In the genomic region with DNA sequence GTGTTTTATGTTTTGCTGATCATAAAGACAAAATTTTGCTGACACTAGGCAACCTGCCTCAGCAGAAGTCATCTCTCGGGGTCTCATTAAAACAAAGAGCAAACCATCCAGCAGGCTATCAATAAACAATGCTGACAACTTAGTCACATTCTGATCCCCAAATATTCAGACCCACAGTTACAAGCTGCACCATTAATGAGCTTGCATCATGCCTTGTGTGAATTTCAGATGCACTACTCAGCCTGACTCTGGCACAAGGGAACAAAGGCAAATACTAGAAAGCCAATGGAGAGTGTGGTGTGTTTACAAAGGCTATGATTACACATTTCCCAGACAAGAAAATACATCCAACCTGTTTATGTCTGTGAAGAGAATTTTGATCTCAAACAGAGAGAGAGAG, we compare ENCODE assay signal across 30 mouse cellular contexts. TPM values are rescaled to one million over a fixed set of nuclear protein-coding genes. Genes with fewer than 3 reads are reported as not detected.
DNase-seq lines count a peak whose midpoint lies in the region; ATAC-seq and TF ChIP-seq lines count a peak whose summit lies in the region.
"Had no signal": no experiment of that assay in that cellular context is flagged by ENCODE, and none has a peak within 500 bp of the region (broad histone marks: within the 10 kb centered on the region; RNA-seq: fewer than 3 reads in every experiment).

No protein-coding gene starts in this region.

- TF ChIP-seq POLR2A in brain, embryonic 14.5 days (IDR thresholded peaks at IDR 0.05; ENCODE audit: borderline replicate concordance, extremely low read depth, insufficient read depth, insufficient read length, poor library complexity, severe bottlenecking): no peak

- no peak overlapping the region for H3K27ac ChIP-seq in hindbrain, embryonic 14.5 days
- no peak overlapping the region for H3K27ac ChIP-seq in hindbrain, postnatal 0 days
- H3K27ac ChIP-seq in midbrain, embryonic 13.5 days: no peak overlapping the region
- H3K27ac ChIP-seq in midbrain, embryonic 11.5 days (ENCODE audit: low read depth, low read length): no peak overlapping the region
- no peak overlapping the region for H3K27ac ChIP-seq in midbrain, postnatal 0 days (ENCODE audit: low read depth, low read length)
- H3K27ac ChIP-seq: embryonic facial prominence, embryonic 12.5 days; embryonic facial prominence, embryonic 15.5 days; heart, embryonic 15.5 days had no signal

- TF ChIP-seq CTCF in hindbrain, postnatal 0 days (IDR thresholded peaks at IDR 0.05; ENCODE audit: low read depth): no peak
- TF ChIP-seq CTCF in brain, embryonic 14.5 days (IDR thresholded peaks at IDR 0.05; ENCODE audit: borderline replicate concordance, extremely low read depth, insufficient read depth, insufficient read length): no peak
- no peak for TF ChIP-seq CTCF in midbrain, postnatal 0 days (IDR thresholded peaks at IDR 0.05)

- no peak for DNase-seq in hindbrain, embryonic 14.5 days (ENCODE audit: low spot score)
- DNase-seq in hindbrain, postnatal 0 days (ENCODE audit: low spot score): no peak
- no peak for DNase-seq in midbrain, embryonic 11.5 days (ENCODE audit: low spot score, missing footprints)
- peak; percentile 37 for DNase-seq in brain, embryonic 14.5 days (ENCODE audit: low read depth)
- no peak for DNase-seq in midbrain, postnatal 0 days (ENCODE audit: low spot score)
- no peak for DNase-seq in spleen, postnatal 14 days (ENCODE audit: low spot score in 2 of 2)
- DNase-seq: adrenal gland, adult 8-10 months; adrenal gland, postnatal 36 days; cerebellum, adult 11 months; cerebellum, adult 2 months; cerebellum, adult 9-11 months; cerebellum, postnatal 25 days; forebrain, postnatal 0 days; gastrocnemius, postnatal 25 days; heart, adult 18-20 months; heart, postnatal 10 days; heart, postnatal 36 days had no signal

- no peaks in the 10 kb centered on the region for H3K9me3 ChIP-seq in hindbrain, embryonic 14.5 days (ENCODE audit: control insufficient read depth, low read length)
- H3K9me3 ChIP-seq in hindbrain, postnatal 0 days (ENCODE audit: low read length): no peaks in the 10 kb centered on the region
- no peaks in the 10 kb centered on the region for H3K9me3 ChIP-seq in midbrain, embryonic 13.5 days
- H3K9me3 ChIP-seq in midbrain, embryonic 11.5 days (ENCODE audit: control insufficient read depth, low read length): no peaks in the 10 kb centered on the region
- H3K9me3 ChIP-seq in midbrain, postnatal 0 days (ENCODE audit: low read length): no peaks in the 10 kb centered on the region
- H3K9me3 ChIP-seq: embryonic facial prominence, embryonic 12.5 days; embryonic facial prominence, embryonic 15.5 days; heart, embryonic 12.5 days; heart, embryonic 15.5 days had no signal

- 0 out of 2 replicates have a peak, but pooled peaks cover 3% of the 10 kb centered on the region for H3K4me1 ChIP-seq in hindbrain, embryonic 14.5 days (replicated peaks; ENCODE audit: control insufficient read depth, insufficient read depth, low read length)
- no peaks in the 10 kb centered on the region for H3K4me1 ChIP-seq in hindbrain, postnatal 0 days (ENCODE audit: insufficient read depth, low read length)
- no peaks in the 10 kb centered on the region for H3K4me1 ChIP-seq in midbrain, embryonic 13.5 days (replicated peaks)
- no peaks in the 10 kb centered on the region for H3K4me1 ChIP-seq in midbrain, embryonic 11.5 days (ENCODE audit: control insufficient read depth, insufficient read depth, low read length)
- no peaks in the 10 kb centered on the region for H3K4me1 ChIP-seq in midbrain, postnatal 0 days (ENCODE audit: insufficient read depth, low read length)
- H3K4me1 ChIP-seq: embryonic facial prominence, embryonic 12.5 days; embryonic facial prominence, embryonic 15.5 days; heart, embryonic 12.5 days; heart, embryonic 15.5 days had no signal

- 64% methylated on average over 1 of the region's 1 CpGs for WGBS in hindbrain, embryonic 14.5 days
- WGBS in hindbrain, postnatal 0 days: 68% methylated on average over 1 of the region's 1 CpGs
- 80% methylated on average over 1 of the region's 1 CpGs for WGBS in midbrain, embryonic 13.5 days
- WGBS in midbrain, embryonic 11.5 days: 74% methylated on average over 1 of the region's 1 CpGs
- WGBS in midbrain, postnatal 0 days: 78% methylated on average over 1 of the region's 1 CpGs

- ATAC-seq in hindbrain, embryonic 14.5 days (ENCODE audit: low FRiP score): peak; percentile 51; the same call in 1 of the 2 replicates
- no peak for ATAC-seq in hindbrain, postnatal 0 days
- ATAC-seq in midbrain, embryonic 13.5 days: peak; percentile 48; the same call in 1 of the 2 replicates
- ATAC-seq in midbrain, embryonic 11.5 days (ENCODE audit: low FRiP score): no peak
- ATAC-seq in midbrain, postnatal 0 days (ENCODE audit: low FRiP score): peak; percentile 54; the same call in 1 of the 2 replicates
- ATAC-seq: activated CD4-positive, CD25-positive, alpha-beta regulatory T cell, adult 4 months; forebrain, embryonic 14.5 days; forebrain, postnatal 0 days had no signal

- H3K4me2 ChIP-seq in hindbrain, embryonic 14.5 days (replicated peaks): no peak overlapping the region
- no peak overlapping the region for H3K4me2 ChIP-seq in hindbrain, postnatal 0 days (ENCODE audit: low read depth, low read length)
- no peak overlapping the region for H3K4me2 ChIP-seq in midbrain, embryonic 13.5 days (replicated peaks)
- H3K4me2 ChIP-seq in midbrain, embryonic 11.5 days: no peak overlapping the region
- no peak overlapping the region for H3K4me2 ChIP-seq in midbrain, postnatal 0 days (ENCODE audit: low read depth, low read length, poor library complexity, severe bottlenecking)
- H3K4me2 ChIP-seq: embryonic facial prominence, embryonic 12.5 days; embryonic facial prominence, embryonic 15.5 days; heart, embryonic 12.5 days; heart, embryonic 15.5 days had no signal

- H3K9ac ChIP-seq in hindbrain, embryonic 14.5 days: no peak overlapping the region
- no peak overlapping the region for H3K9ac ChIP-seq in hindbrain, postnatal 0 days (replicated peaks; ENCODE audit: low read length)
- no peak overlapping the region for H3K9ac ChIP-seq in midbrain, embryonic 13.5 days (replicated peaks)
- H3K9ac ChIP-seq in midbrain, embryonic 11.5 days (ENCODE audit: low read length): no peak overlapping the region
- no peak overlapping the region for H3K9ac ChIP-seq in midbrain, postnatal 0 days (replicated peaks; ENCODE audit: low read length, poor library complexity, severe bottlenecking)
- H3K9ac ChIP-seq: embryonic facial prominence, embryonic 12.5 days; embryonic facial prominence, embryonic 15.5 days; forebrain, postnatal 0 days; heart, embryonic 12.5 days; heart, embryonic 15.5 days had no signal

- no peaks in the 10 kb centered on the region for H3K36me3 ChIP-seq in hindbrain, embryonic 14.5 days (replicated peaks; ENCODE audit: control insufficient read depth, insufficient read depth)
- no peaks in the 10 kb centered on the region for H3K36me3 ChIP-seq in hindbrain, postnatal 0 days (ENCODE audit: insufficient read depth, low read length)
- H3K36me3 ChIP-seq in midbrain, embryonic 13.5 days: no peaks in the 10 kb centered on the region
- H3K36me3 ChIP-seq in midbrain, embryonic 11.5 days (ENCODE audit: control insufficient read depth, insufficient read depth, low read length): no peaks in the 10 kb centered on the region
- H3K36me3 ChIP-seq in midbrain, postnatal 0 days (ENCODE audit: insufficient read depth, low read length): no peaks in the 10 kb centered on the region
- H3K36me3 ChIP-seq: embryonic facial prominence, embryonic 12.5 days; embryonic facial prominence, embryonic 15.5 days; heart, embryonic 12.5 days; heart, embryonic 15.5 days had no signal

- no peaks in the 10 kb centered on the region for H3K27me3 ChIP-seq in hindbrain, embryonic 14.5 days (ENCODE audit: control insufficient read depth, insufficient read depth, low read length)
- H3K27me3 ChIP-seq in hindbrain, postnatal 0 days (ENCODE audit: insufficient read depth, low read length): no peaks in the 10 kb centered on the region
- H3K27me3 ChIP-seq in midbrain, embryonic 13.5 days: no peaks in the 10 kb centered on the region
- H3K27me3 ChIP-seq in midbrain, embryonic 11.5 days (ENCODE audit: control insufficient read depth, insufficient read depth, low read length): no peaks in the 10 kb centered on the region
- no peaks in the 10 kb centered on the region for H3K27me3 ChIP-seq in midbrain, postnatal 0 days (ENCODE audit: insufficient read depth, low read length)
- H3K27me3 ChIP-seq: embryonic facial prominence, embryonic 12.5 days; embryonic facial prominence, embryonic 15.5 days; heart, embryonic 12.5 days; heart, embryonic 15.5 days had no signal

- H3K4me3 ChIP-seq in hindbrain, embryonic 14.5 days (replicated peaks; ENCODE audit: low read length): no peak overlapping the region
- H3K4me3 ChIP-seq in hindbrain, postnatal 0 days (ENCODE audit: low read length): no peak overlapping the region
- no peak overlapping the region for H3K4me3 ChIP-seq in midbrain, embryonic 13.5 days (replicated peaks)
- H3K4me3 ChIP-seq in midbrain, embryonic 11.5 days (ENCODE audit: low read depth, low read length): no peak overlapping the region
- no peak overlapping the region for H3K4me3 ChIP-seq in midbrain, postnatal 0 days (ENCODE audit: low read depth, low read length)
- H3K4me3 ChIP-seq: embryonic facial prominence, embryonic 12.5 days; embryonic facial prominence, embryonic 15.5 days; heart, embryonic 12.5 days; heart, embryonic 15.5 days had no signal

RNA-seq across cellular contexts. Expression of a gene that starts 5.5 kb away (rescaled TPM):
- 0.16 and 0.33 TPM in 2 replicates for polyA plus RNA-seq in hindbrain, embryonic 14.5 days (2014; fragmentation: Nextera tagmentation; extraction: Ambion mirVana)
- total RNA-seq in hindbrain, postnatal 0 days (2014; rRNA removed): not detected in 2 replicates
- polyA plus RNA-seq in hindbrain, postnatal 0 days (2015; fragmentation: Nextera tagmentation; extraction: Ambion mirVana): 0.04 and 0.14 TPM in 2 replicates
- polyA plus RNA-seq in midbrain, embryonic 13.5 days (2015; fragmentation: Nextera tagmentation; extraction: Ambion mirVana): 0.22 and 0.23 TPM in 2 replicates
- polyA plus RNA-seq in midbrain, embryonic 11.5 days (2014; fragmentation: Nextera tagmentation; extraction: Ambion mirVana): 0.23 and 0.26 TPM in 2 replicates
- polyA plus RNA-seq in brain, embryonic 14.5 days (2012; rRNA removed): 0.28 and 0.33 TPM in 2 replicates
- not detected in 2 replicates for total RNA-seq in midbrain, postnatal 0 days (2014; rRNA removed)
- 0.07 and 0.44 TPM in 2 replicates for polyA plus RNA-seq in midbrain, postnatal 0 days (2015; fragmentation: Nextera tagmentation; extraction: Ambion mirVana)
- total RNA-seq: ES-E14; gastrocnemius, adult 8-10 months; gastrocnemius, postnatal 25 days had no signal
- polyA plus RNA-seq: activated CD4-positive, CD25-positive, alpha-beta regulatory T cell, adult 4 months; cerebellum, adult 2 months; embryonic facial prominence, embryonic 15.5 days; forebrain, postnatal 0 days had no signal

RNA-seq across cellular contexts. Expression of a gene that starts 17.1 kb away (rescaled TPM):
- 0.63 and 1.4 TPM in 2 replicates for polyA plus RNA-seq in hindbrain, embryonic 14.5 days (2014; fragmentation: Nextera tagmentation; extraction: Ambion mirVana)
- under 0.01 TPM in 1 of 2 replicates, not detected in the other for total RNA-seq in hindbrain, postnatal 0 days (2014; rRNA removed)
- 0.38 and 0.47 TPM in 2 replicates for polyA plus RNA-seq in hindbrain, postnatal 0 days (2015; fragmentation: Nextera tagmentation; extraction: Ambion mirVana)
- polyA plus RNA-seq in midbrain, embryonic 13.5 days (2015; fragmentation: Nextera tagmentation; extraction: Ambion mirVana): 3.6 and 3.9 TPM in 2 replicates
- polyA plus RNA-seq in midbrain, embryonic 11.5 days (2014; fragmentation: Nextera tagmentation; extraction: Ambion mirVana): 10.5 and 11.3 TPM in 2 replicates
- 0.82 and 1.9 TPM in 2 replicates for polyA plus RNA-seq in brain, embryonic 14.5 days (2012; rRNA removed)
- total RNA-seq in midbrain, postnatal 0 days (2014; rRNA removed): not detected in 2 replicates
- polyA plus RNA-seq in midbrain, postnatal 0 days (2015; fragmentation: Nextera tagmentation; extraction: Ambion mirVana): 0.46 and 0.61 TPM in 2 replicates
- total RNA-seq: ES-E14; gastrocnemius, adult 8-10 months; gastrocnemius, postnatal 25 days had no signal
- polyA plus RNA-seq: gonadal fat pad, adult 2 months had no signal

RNA-seq across cellular contexts. Expression of a gene that starts 28.5 kb away (rescaled TPM):
- 0.41 and 0.51 TPM in 2 replicates for polyA plus RNA-seq in hindbrain, embryonic 14.5 days (2014; fragmentation: Nextera tagmentation; extraction: Ambion mirVana)
- 0.29 and 0.42 TPM in 2 replicates for total RNA-seq in hindbrain, postnatal 0 days (2014; rRNA removed)
- 0.49 TPM in 2 replicates for polyA plus RNA-seq in hindbrain, postnatal 0 days (2015; fragmentation: Nextera tagmentation; extraction: Ambion mirVana)
- polyA plus RNA-seq in midbrain, embryonic 13.5 days (2015; fragmentation: Nextera tagmentation; extraction: Ambion mirVana): 0.12 TPM in 1 of 2 replicates, not detected in the other
- not detected in 2 replicates for polyA plus RNA-seq in midbrain, embryonic 11.5 days (2014; fragmentation: Nextera tagmentation; extraction: Ambion mirVana)
- polyA plus RNA-seq in brain, embryonic 14.5 days (2012; rRNA removed): 0.08 and 0.15 TPM in 2 replicates
- total RNA-seq in midbrain, postnatal 0 days (2014; rRNA removed): not detected in 2 replicates
- polyA plus RNA-seq in midbrain, postnatal 0 days (2015; fragmentation: Nextera tagmentation; extraction: Ambion mirVana): 0.23 and 0.37 TPM in 2 replicates
- total RNA-seq: adrenal gland, postnatal 36 days; common myeloid progenitor, adult 5-6 weeks; ES-E14; forebrain, postnatal 0 days; gastrocnemius, adult 8-10 months; gastrocnemius, postnatal 25 days; heart, adult 18-20 months; heart, postnatal 10 days had no signal
- polyA plus RNA-seq: activated CD4-positive, CD25-positive, alpha-beta regulatory T cell, adult 4 months; embryonic facial prominence, embryonic 12.5 days; embryonic facial prominence, embryonic 15.5 days; forebrain, embryonic 11.5 days; forebrain, embryonic 14.5 days; hindbrain, embryonic 11.5 days had no signal

RNA-seq across cellular contexts. Expression of a gene that starts 37.6 kb away (rescaled TPM):
- 1.9 and 2.0 TPM in 2 replicates for polyA plus RNA-seq in hindbrain, embryonic 14.5 days (2014; fragmentation: Nextera tagmentation; extraction: Ambion mirVana)
- 0.86 and 5.2 TPM in 2 replicates for total RNA-seq in hindbrain, postnatal 0 days (2014; rRNA removed)
- polyA plus RNA-seq in hindbrain, postnatal 0 days (2015; fragmentation: Nextera tagmentation; extraction: Ambion mirVana): 2.4 and 3.4 TPM in 2 replicates
- polyA plus RNA-seq in midbrain, embryonic 13.5 days (2015; fragmentation: Nextera tagmentation; extraction: Ambion mirVana): 1.7 and 1.8 TPM in 2 replicates
- polyA plus RNA-seq in midbrain, embryonic 11.5 days (2014; fragmentation: Nextera tagmentation; extraction: Ambion mirVana): 1.2 and 1.3 TPM in 2 replicates
- polyA plus RNA-seq in brain, embryonic 14.5 days (2012; rRNA removed): 0.49 and 0.72 TPM in 2 replicates
- total RNA-seq in midbrain, postnatal 0 days (2014; rRNA removed): 1.9 and 5.6 TPM in 2 replicates
- polyA plus RNA-seq in midbrain, postnatal 0 days (2015; fragmentation: Nextera tagmentation; extraction: Ambion mirVana): 2.6 and 2.8 TPM in 2 replicates
- total RNA-seq: ES-E14 had no signal
- polyA plus RNA-seq: activated CD4-positive, CD25-positive, alpha-beta regulatory T cell, adult 4 months had no signal

Comparison
In these comparisons a context has a peak if more than half of its experiments do, and no peak if none do; other contexts are left out.
1. ATAC-seq: peak in hindbrain, embryonic 14.5 days (single experiment), midbrain, embryonic 13.5 days (single experiment) and midbrain, postnatal 0 days (single experiment); none in hindbrain, postnatal 0 days (single experiment) and midbrain, embryonic 11.5 days (single experiment).